Mouse (Mus musculus): ENCODE data around the gene Eln. TPM values are rescaled to one million over a fixed set of nuclear protein-coding genes. Genes with fewer than 3 reads are reported as not detected.

Gene Eln
- polyA plus RNA-seq, 1 experiment from 2014 or later = 7.7 TPM

Other genes starting within 250 kb of the Eln start
- gene Clip2, start 194.9 kb downstream of the Eln start, polyA plus RNA-seq (2015; fragmentation: Nextera tagmentation; extraction: Ambion mirVana) = 14.7 and 15.0 TPM in 2 replicates
- gene Syna, start 187.2 kb downstream of the Eln start, polyA plus RNA-seq (2015; fragmentation: Nextera tagmentation; extraction: Ambion mirVana) = 0.36 and 0.59 TPM in 2 replicates
- 218 TPM in 2 replicates for gene Rfc2, start 166.0 kb downstream of the Eln start, polyA plus RNA-seq (2015; fragmentation: Nextera tagmentation; extraction: Ambion mirVana)
- gene Lat2, start 132.3 kb downstream of the Eln start, polyA plus RNA-seq (2015; fragmentation: Nextera tagmentation; extraction: Ambion mirVana) = 2.6 and 4.4 TPM in 2 replicates
- 405 and 408 TPM in 2 replicates for gene Eif4h, start 107.8 kb downstream of the Eln start, polyA plus RNA-seq (2015; fragmentation: Nextera tagmentation; extraction: Ambion mirVana)
- gene Limk1, start 58.7 kb downstream of the Eln start, polyA plus RNA-seq (2015; fragmentation: Nextera tagmentation; extraction: Ambion mirVana) = 16.0 and 16.9 TPM in 2 replicates
- gene Tmem270, start 159.4 kb upstream of the Eln start, polyA plus RNA-seq (2015; fragmentation: Nextera tagmentation; extraction: Ambion mirVana) = not detected in 2 replicates
- not detected in 2 replicates for gene Cldn13, start 168.2 kb upstream of the Eln start, polyA plus RNA-seq (2015; fragmentation: Nextera tagmentation; extraction: Ambion mirVana)
- 8.8 and 10.1 TPM in 2 replicates for gene Mettl27, start 185.0 kb upstream of the Eln start, polyA plus RNA-seq (2015; fragmentation: Nextera tagmentation; extraction: Ambion mirVana)
- gene Cldn4, start 199.6 kb upstream of the Eln start, polyA plus RNA-seq (2015; fragmentation: Nextera tagmentation; extraction: Ambion mirVana) = not detected in 2 replicates
- gene Cldn3, start 238.9 kb upstream of the Eln start, polyA plus RNA-seq (2015; fragmentation: Nextera tagmentation; extraction: Ambion mirVana) = 12.3 and 12.7 TPM in 2 replicates

Measured in forebrain, embryonic 15.5 days (tissue).